Mouse (Mus musculus) heart, postnatal 0 days (tissue): ENCODE measurements at regions not wholly inside any gene's neighbourhood (a gene's known extent, or its start where the extent isn't known, plus 50 kb on each side); places are given as distances from the start of the nearest gene placed in this dataset.
"Not testable (repeated sequence)": the region's sequence is repeated elsewhere in the genome, so short reads cannot be mapped to it uniquely, and the experiment has no call there.

ENCODE experiments used
- ATAC-seq: fragments of 200-750 bp; cut with Nextera tagmentation; 2 replicates; pipeline ENCODE4 v1.8.0; 2017; ENCODE audit warnings: low read depth, moderate number of reproducible peaks, moderate library complexity; ENCODE audit not compliant: insufficient read depth
- DNase-seq: peaks from one replicate; pipeline ENCODE4 v3.0.0-alpha.2; 2016; ENCODE audit warnings: low spot score
- H3K27ac ChIP-seq: fragments of 300-500 bp; sonication (generic); 2 replicates; pipeline ENCODE4 v1.5.1; 2014; ENCODE audit warnings: low read depth, mild to moderate bottlenecking
- H3K27me3 ChIP-seq: fragments of 300-500 bp; sonication (generic); 2 replicates; pipeline ENCODE4 v1.6.1; 2014; ENCODE audit warnings: low read length, mixed read lengths; ENCODE audit not compliant: control insufficient read depth, insufficient read depth
- H3K36me3 ChIP-seq: fragments of 300-500 bp; sonication (generic); replicated peaks from 2 replicates; pipeline ENCODE4 v1.6.1; 2014; ENCODE audit warnings: low read length, mixed read lengths; ENCODE audit not compliant: control insufficient read depth, insufficient read depth
- H3K4me1 ChIP-seq: fragments of 300-500 bp; sonication (generic); 2 replicates; pipeline ENCODE4 v1.6.1; 2014; ENCODE audit warnings: antibody characterized with exemption; ENCODE audit not compliant: control insufficient read depth, insufficient read depth
- H3K4me2 ChIP-seq: fragments of 300-500 bp; sonication (generic); 2 replicates; pipeline ENCODE4 v1.6.1; 2014; ENCODE audit warnings: low read depth, mild to moderate bottlenecking, low read length, moderate library complexity
- H3K4me3 ChIP-seq: fragments of 300-500 bp; sonication (generic); 2 replicates; pipeline ENCODE4 v1.5.1; 2014; ENCODE audit warnings: low read depth, low read length
- H3K9ac ChIP-seq: fragments of 300-500 bp; sonication (generic); replicated peaks from 2 replicates; pipeline ENCODE4 v1.6.1; 2014; ENCODE audit warnings: low read depth, low read length, mixed read lengths
- H3K9me3 ChIP-seq: fragments of 300-500 bp; sonication (generic); replicated peaks from 2 replicates; pipeline ENCODE4 v1.6.1; 2016; ENCODE audit warnings: low read length; ENCODE audit not compliant: control insufficient read depth
- CTCF ChIP-seq: IDR thresholded peaks from 2 replicates; pipeline ENCODE4 v1.5.1; 2016; ENCODE audit warnings: antibody characterized with exemption, control low read depth, low read depth
- EP300 ChIP-seq: IDR thresholded peaks from 2 replicates; pipeline ENCODE4 v1.6.1; 2016; ENCODE audit warnings: antibody characterized with exemption, low read depth
- WGBS: fragments of 180-500 bp; shearing (Covaris S2); extraction: QIAGEN DNeasy Blood & Tissue Kit; methylation state at CpG from one replicate; pipeline ENCODE4 v1.1.7; 2014; 5-methylcytosine and 5-hydroxymethylcytosine counted together

DNA sequence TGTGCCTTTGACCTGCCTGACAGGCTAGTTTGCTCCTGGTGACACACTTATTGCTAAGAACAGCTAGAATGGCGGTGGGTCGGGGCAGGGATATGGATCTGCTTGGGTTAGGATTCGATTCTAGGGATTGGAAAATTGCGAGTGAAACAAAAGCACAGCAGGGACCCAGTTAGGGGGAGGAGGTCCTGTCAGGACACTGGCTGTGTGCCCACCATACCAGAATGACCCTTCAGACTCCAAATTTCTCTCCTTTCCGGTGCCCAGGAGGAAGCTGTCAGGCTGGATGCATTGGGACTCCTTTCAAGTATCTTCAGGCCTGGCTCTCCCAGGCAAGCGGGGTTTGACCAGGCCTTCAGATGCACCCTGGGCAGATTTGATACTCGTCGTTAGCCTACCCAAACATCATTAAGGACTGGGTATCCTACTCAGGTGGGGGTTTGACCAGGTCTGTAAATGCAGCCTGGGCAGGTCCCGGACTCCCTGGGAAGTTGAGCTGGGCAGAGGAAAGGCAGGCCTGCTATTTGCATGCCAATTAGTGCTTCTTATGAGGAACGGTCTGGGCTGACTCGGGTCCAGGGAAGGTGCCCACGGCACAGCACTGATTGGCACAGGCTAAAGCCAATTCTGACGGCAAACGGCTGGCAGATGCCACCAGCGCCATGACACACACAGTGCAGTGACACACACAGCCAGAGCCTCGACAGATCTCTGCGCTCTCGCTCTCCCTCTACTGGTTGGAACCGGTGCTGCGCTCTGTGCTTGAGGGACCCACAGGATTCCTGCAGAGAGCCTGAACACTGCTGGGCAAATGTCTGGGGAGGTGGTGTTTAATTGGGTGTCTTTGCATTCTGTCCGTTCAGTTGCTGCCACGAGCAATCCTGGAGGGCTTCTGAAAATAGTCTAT is 403.3 kb downstream of the Ice1 start:
- peak overlapping the region; percentile 11; the same call in 1 of the 2 replicates for H3K4me2 ChIP-seq
- ATAC-seq (peak; percentile 64), DNase-seq (peak; percentile 22)
- H3K27ac ChIP-seq, result no peak overlapping the region
- peak; percentile 89 for TF ChIP-seq CTCF
- TF ChIP-seq EP300, result no peak
- H3K36me3 ChIP-seq, result no peaks in the 10 kb centered on the region
- H3K9ac ChIP-seq, result no peak overlapping the region
- H3K27me3 ChIP-seq, result no peaks in the 10 kb centered on the region
- 34% methylated on average over 22 of the region's 22 CpGs for WGBS
- no peaks in the 10 kb centered on the region for H3K4me1 ChIP-seq
- no peak overlapping the region for H3K4me3 ChIP-seq
- H3K9me3 ChIP-seq, result no peaks in the 10 kb centered on the region

DNA sequence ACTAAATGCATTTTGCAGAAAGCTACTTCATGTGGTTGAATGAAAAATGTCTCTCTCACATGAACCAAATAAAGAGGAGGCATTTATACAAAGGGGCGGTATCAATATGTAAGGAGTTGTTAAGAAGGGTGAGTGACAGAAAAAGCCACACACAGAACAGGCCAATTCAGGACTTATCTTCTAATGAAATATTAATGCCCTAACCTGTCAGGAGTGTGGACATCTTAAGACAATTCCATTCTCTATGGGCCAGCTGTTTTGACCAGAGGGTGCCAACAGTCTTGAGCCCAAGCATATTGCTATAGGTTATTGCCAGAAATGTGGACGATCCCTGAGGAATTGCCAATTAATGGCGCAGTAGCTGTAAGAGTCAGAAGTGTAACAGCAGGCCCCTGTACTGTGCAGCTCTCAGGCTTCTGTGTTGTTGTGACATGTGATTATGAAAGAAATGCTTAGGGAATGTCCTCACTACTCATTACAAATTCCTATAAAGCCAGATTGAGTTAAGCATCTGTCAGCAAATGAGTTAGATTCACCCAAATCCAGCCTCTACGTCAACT is 393.8 kb downstream of the Ice1 start:
- 81% methylated on average over 4 of the region's 4 CpGs for WGBS
- Histone ChIP-seq H3K9ac (no peak overlapping the region), H3K4me3 (no peak overlapping the region), H3K9me3 (no peaks in the 10 kb centered on the region), H3K27me3 (no peaks in the 10 kb centered on the region), H3K36me3 (no peaks in the 10 kb centered on the region), H3K4me1 (no peaks in the 10 kb centered on the region), H3K4me2 (no peak overlapping the region), H3K27ac (no peak overlapping the region)
- ATAC-seq (no peak), DNase-seq (no peak)
- TF ChIP-seq CTCF (no peak), EP300 (no peak)

DNA sequence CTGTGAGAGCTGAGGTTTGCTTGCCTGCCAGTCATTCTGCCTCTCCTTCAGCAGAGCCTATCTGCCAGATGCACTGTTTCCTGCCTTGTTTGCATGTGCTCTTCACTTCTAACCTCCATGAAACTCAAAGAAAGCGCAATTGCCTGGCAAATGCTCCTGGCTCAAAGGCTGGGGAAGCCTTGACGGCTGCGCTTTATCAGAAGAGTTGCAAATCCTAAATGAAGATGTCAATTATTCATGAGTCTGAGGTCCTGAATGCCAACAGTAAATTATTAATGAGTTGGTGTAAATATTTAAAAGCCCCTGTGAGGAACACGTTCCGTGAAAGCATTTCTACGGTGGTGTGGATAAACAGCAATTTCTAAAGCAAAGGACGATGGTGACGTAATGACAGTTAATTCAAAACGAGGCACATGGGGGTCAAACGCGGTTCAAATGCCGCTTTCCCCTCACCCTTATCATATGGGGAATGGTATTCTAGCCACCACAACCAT is 377.4 kb downstream of the Ice1 start:
- H3K4me3 ChIP-seq, result no peak overlapping the region
- H3K4me1 ChIP-seq, result no peaks in the 10 kb centered on the region
- no peak overlapping the region for H3K4me2 ChIP-seq
- H3K27ac ChIP-seq, result no peak overlapping the region
- H3K36me3 ChIP-seq, result no peaks in the 10 kb centered on the region
- ATAC-seq, result no peak
- H3K9ac ChIP-seq, result no peak overlapping the region
- DNase-seq, result no peak
- H3K27me3 ChIP-seq, result no peaks in the 10 kb centered on the region
- no peaks in the 10 kb centered on the region for H3K9me3 ChIP-seq
- no peak for TF ChIP-seq CTCF
- TF ChIP-seq EP300, result no peak
- 68% methylated on average over 12 of the region's 12 CpGs for WGBS

DNA sequence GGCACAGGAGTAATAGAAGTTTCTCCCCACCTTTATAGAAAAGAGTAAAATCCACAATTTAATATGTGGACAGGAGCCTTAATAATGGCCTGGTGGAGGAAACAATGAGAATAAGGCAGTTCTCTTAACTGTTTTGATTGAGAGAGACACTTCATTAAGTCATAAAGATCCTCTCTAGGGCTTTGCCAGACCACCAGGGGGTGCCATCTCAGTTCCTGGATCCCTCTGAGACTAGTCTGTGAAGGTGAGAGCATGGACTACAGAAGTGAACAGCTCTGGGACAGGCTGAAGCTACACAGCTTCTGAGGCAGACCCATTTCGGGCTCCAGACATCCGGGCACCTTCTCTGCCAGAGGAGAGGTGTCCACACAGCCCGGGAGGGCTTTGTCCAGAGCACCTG is 373.8 kb downstream of the Ice1 start:
- 72% methylated on average over 3 of the region's 3 CpGs for WGBS
- Histone ChIP-seq H3K4me3 (no peak overlapping the region), H3K9me3 (no peaks in the 10 kb centered on the region), H3K27me3 (no peaks in the 10 kb centered on the region), H3K4me2 (no peak overlapping the region), H3K9ac (no peak overlapping the region), H3K4me1 (no peaks in the 10 kb centered on the region), H3K36me3 (no peaks in the 10 kb centered on the region), H3K27ac (no peak overlapping the region)
- DNase-seq (no peak), ATAC-seq (no peak)
- TF ChIP-seq CTCF (peak; percentile 38), EP300 (no peak)

DNA sequence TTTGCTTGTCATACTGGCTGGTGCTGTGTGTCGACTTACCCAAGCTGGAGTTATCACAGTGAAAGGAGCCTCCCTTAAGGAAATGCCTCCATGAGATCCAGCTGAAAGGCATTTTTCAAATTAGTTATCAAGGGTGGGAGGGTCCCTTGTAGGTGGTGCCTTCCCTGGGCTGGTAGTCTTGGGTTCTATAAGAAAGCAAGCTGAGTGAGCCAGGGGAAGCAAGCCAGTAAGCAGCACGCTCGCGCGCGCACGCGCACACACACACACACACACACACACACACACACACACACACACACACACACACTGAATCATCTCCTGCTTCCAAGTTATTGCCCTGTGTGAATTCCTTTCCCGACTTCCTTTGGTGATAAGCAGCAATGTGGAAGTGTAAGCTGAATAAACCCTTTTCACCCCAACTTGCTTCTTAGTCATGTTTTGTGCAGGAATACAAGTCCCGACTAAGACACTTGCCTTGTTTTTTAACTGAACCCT is 360.5 kb downstream of the Ice1 start:
- DNase-seq (peak; percentile 37), ATAC-seq (0 out of 2 replicates have a peak, but pooled peaks have one; percentile 20)
- 0 out of 2 replicates have a peak overlapping the region, but pooled peaks have one; percentile 61 for H3K27ac ChIP-seq

More for the DNA sequence above, 360.5 kb downstream of the Ice1 start:
- H3K4me2 ChIP-seq, H3K9ac ChIP-seq, H3K9me3 ChIP-seq, H3K4me3 ChIP-seq, H3K27me3 ChIP-seq, H3K4me1 ChIP-seq, H3K36me3 ChIP-seq: not testable (repeated sequence)
- 60% methylated on average over 10 of the region's 10 CpGs for WGBS
